Mouse (Mus musculus): ENCODE results near the gene Pacs2.
A peak's percentile ranks its signal among the peaks of the same experiment; 100 is the strongest.

The Pacs2 gene

DNA sequence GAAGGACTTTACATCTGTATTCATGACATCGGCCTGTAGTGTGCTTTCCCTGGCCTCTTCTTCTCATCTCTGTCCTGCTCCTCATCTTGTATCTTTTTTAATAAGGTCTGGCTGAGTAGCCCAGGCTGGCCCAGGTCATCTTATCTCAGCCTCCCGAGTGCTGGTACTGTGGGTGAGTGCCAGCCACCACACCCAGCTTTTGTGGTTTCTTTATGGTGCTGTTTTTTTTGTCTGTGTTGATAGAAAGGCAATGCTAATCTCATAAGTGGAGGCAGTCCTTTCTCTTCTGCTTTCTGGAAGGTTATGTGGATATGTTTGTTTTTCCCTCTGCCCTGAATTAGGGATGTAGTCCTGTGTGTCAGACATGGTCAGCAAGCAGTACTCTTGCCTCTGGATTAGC lies 28.2 kb downstream of the Pacs2 start:
- no peak for DNase-seq (ENCODE audit: low spot score)

DNA sequence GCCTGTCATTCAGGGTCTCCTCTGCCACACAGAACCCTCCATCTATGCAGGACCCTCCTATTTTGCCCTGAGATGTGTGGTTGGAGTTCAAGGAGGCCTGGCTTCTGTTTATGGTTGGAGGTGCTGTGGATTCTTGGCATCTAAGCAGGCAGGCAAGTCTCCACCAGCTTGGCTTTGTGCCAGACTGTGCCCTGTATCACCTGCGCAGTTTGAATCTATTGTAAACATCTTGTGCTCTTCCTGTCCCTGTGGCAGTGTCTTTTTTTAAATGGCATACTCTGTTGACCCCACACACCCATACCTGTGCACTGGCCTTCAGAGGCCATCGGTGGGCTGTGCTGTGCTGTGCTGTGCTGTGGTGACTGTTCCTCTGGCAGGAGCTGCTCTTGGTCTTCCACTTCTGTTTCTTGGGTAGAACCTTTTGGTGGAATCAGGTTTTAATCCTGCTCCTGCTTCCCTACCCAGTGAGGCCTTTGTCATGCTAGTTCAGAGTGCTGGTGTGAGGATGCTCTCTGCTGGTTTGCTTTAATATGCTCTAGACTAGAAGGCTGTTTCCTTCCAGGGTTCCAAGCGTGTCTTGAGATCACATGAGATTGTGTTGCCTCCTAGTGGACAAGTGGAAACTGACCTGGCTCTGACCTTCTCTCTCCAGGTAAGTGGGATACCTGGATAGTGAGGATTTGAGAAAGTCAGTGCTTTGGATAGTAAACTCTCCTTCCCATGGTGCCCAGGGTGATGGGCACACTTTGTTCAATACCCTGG lies 30.8 kb downstream of the Pacs2 start:
- DNase-seq (ENCODE audit: low spot score): no peak

GRCm38 (mm10) chr12:113046861-113047260 lies 32.6 kb downstream of the Pacs2 start:
- no peak for DNase-seq (ENCODE audit: low spot score)

DNA sequence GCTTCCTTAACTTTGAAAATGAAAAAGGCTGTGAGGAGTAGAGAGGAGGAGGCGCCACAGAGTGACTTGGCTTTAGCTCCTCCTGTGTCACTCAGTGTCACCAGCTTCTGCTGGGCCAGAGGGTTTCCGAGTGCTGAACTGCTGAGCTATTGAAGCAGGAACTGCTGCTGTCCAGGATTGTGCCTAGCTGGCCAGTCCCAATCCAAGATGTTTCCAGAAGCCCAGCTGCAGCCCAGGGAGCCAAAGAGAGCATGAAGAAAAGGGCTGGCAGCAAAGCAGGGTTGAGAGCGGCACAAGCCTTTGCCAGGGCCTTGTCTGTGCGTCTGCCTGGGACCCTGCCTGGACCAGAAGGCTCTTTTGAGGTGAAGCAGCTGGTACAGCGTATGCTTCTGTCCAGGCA lies 33.8 kb downstream of the Pacs2 start:
- no peak for DNase-seq (ENCODE audit: low spot score)

DNA sequence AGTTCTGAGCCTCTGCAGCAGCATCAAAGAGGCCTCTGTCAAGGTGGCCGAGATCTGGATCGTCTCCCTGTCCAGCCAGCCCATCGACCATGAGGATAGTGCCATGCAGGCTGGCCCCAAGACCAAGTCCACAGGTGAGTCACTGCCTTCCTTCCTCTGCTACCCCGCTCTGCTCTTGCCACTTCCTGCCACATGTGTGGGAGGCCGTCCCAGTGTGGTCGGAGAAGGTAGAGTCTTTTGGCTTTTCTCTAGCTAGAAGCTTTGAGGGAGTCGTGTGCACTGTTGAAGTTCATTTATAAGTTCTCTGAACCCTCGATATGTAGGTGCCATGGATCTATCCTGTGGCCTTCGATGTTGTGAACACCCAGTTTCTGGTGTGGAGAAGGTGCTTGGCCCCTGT lies 35.5 kb downstream of the Pacs2 start:
- DNase-seq (ENCODE audit: low spot score): no peak

GRCm38 (mm10) chr12:113050671-113051070 lies 36.4 kb downstream of the Pacs2 start:
- no peak for DNase-seq (ENCODE audit: low spot score)

DNA sequence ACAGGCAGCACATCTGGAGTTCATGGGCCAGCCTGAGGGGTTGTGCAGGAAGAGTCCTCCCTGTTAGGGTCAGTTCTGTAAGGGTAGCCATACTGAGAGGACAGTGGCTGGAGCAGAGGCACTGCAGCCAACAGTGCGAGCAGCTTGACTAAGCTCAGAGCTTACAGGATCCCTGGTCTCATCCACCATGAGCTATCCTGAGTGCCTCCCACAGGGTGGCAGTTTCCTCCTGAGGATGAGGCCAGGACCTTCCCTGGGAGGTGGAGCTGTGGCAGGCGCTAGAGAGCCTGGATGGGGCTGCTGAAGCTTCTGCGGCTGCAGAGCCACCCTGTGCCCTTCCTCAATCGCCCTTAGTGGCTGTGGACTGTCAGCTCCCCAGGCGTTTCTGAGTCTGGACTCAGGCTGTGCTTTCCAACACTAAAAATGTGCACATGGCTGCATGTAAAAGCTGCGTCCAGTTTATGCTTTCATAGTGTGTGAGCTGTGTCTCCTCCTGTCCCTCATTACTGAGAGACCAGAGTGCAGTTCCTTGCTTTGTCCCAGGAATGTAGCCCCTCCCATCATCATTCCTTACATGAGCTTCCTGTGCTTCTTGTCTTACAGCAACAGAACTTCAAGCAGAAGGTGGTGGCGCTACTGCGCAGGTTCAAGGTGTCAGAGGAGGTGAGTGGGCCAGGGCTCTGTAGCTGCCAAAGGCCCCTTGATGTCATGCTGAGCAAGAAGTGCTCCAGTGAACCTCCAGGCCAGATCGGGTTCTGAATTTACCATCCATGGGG lies 37.5 kb downstream of the Pacs2 start:
- no peak for DNase-seq (ENCODE audit: low spot score)

DNA sequence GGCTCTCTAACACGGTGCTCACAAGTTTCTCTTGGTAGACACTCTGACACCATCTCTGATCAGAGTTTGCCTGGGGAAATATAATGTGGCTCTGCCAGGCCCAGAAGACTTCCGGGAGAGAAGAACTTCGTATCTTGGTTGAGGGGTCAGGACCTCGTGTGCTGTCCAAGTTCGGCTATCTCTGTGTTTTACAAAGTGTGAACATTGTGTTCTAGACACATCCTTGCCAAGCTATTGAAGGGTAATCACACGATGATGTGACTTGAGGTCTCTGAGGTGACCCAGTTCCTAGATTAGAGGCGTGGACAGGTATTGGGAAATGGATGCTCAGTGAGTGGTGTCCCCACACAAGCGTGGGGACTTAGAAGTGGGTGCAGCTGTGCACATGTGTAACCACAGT lies 41.8 kb downstream of the Pacs2 start:
- DNase-seq (ENCODE audit: low spot score): no peak

DNA sequence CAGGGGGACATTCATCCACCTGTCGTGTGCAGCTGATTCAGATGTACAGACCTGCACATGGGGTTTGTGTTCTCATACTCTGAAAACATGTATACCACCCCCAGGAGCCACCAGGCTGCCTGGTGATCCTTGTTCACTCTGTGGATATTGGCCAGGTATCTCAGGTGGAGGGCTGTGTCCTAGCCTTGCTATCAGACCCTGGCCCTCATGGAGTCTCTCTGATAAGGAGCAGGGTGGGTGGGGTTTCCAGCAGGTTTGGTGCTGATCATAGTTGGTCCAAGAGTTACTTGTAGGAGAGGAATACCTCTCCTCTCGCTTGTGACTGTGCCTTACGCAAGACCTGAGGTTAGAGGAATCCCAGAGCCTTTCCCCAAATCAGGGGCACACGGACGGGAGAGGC lies 45.9 kb downstream of the Pacs2 start:
- no peak for DNase-seq (ENCODE audit: low spot score)

DNA sequence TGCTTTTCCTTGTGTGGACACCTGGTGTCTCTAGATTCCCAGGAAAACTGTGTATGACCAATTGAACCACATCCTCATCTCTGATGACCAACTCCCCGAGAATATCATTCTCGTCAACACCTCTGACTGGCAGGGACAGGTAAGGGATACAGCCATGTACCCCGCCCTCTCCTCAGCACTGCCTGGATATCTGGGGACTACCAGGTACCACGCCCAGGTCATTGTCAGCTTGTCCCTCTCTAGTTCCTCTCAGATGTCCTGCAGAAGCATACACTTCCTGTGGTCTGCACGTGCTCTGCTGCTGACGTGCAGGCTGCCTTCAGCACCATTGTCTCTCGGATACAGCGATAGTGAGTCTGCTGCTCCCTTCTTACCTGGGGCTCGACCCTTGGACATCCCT lies 47.3 kb downstream of the Pacs2 start:
- no peak for DNase-seq (ENCODE audit: low spot score)

GRCm38 (mm10) chr12:113062201-113062600 lies 47.9 kb downstream of the Pacs2 start:
- DNase-seq (ENCODE audit: low spot score): no peak

- DNase-seq (ENCODE audit: low spot score): no peak
Observed at GRCm38 (mm10) chr12:113063700-113064099, 49.4 kb downstream of the Pacs2 start.

- DNase-seq (ENCODE audit: low spot score): no peak
Observed at GRCm38 (mm10) chr12:113068002-113068401, 53.7 kb downstream of the Pacs2 start.

DNA sequence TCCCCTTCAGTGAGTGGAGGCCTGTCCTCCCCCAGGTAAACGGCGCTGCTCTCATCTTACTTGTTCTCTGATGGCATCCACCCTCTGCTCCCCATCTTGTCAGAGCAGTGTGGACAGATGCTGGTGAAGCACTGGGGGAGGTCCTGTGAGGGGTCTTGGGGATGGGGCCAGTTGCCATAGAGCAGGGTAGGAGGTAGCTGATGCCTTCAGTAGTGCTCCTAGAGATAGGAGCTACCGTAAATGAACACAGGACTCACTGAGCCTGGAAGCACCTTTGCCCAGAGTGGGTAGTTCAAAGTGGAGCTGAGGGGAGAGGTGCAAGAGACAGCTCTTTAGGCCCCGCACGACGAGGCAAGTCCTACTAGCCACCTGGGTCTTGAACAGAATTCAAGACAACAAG lies 55.1 kb downstream of the Pacs2 start:
- no peak for DNase-seq (ENCODE audit: low spot score)

DNA sequence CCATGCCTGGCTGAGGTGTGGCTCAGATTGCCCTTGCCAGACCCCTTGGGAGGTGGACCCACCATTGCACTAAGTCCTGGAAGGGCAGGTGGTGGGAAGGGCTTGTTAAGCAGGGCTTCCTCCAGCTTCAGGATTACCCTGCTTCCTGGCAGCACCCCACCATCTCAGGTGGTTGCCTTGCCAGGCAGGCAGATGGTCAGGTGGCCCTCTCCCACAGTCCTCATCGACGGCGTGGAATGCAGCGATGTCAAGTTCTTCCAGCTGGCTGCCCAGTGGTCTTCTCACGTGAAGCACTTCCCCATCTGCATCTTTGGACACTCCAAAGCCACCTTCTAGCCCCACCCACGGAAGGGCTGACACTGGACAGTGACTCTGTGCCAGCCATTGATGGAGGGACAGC lies 57.0 kb downstream of the Pacs2 start:
- no peak for DNase-seq (ENCODE audit: low spot score)

GRCm38 (mm10) chr12:113071827-113072226 lies 57.5 kb downstream of the Pacs2 start:
- no peak for DNase-seq (ENCODE audit: low spot score)

DNA sequence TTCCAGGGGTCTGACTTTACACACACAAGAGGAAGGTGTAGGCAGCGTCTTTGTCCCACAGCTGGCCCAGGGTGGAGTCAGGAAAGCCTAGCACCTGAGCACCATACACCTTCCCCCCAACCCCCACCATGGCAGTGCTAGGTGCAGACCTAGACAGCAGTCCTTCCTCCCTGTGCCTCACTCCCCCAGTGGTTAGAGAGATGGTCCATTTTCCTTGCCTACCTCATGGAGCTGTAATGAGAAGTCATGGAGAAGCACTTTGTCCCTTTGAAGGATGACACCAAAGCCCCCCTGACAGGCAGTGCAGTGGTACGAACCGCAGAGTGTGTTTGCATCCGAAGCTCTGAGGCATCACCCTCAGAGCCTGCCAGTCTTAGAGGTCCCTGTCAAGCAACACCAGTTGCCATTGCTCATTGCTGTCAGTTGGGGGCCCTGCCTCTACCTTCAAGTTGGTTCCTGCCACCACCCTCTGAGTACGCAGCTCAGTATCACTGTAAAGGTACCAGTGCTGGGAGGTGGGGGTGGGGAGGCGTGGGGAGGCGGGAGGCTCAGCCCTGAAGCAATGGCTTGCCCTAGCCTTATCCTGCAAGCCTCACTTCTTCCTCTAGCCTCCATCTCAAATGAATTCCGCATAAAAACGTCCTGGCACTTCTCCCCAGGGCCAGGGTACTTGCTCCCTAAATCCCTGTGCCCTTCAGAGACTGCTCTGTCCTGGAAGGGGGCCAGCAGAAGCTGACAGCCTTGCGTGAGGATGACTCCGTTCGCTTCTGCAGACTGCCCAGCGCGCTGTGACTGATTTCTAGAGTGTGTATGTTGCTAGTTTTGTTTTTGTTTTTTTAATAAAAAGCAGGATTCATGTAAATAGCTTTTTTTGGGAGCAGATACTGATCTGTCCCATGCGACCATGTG lies 59.4 kb downstream of the Pacs2 start:
- DNase-seq (ENCODE audit: low spot score): no peak

- peak; percentile 87 for DNase-seq (ENCODE audit: low spot score)
Observed at GRCm38 (mm10) chr12:113074329-113075062, 60.2 kb downstream of the Pacs2 start, which contains the start of gene Tex22. Tex22 (plus strand) TSS chr12:113074502.

GRCm38 (mm10) chr12:113075063-113075454 lies 60.8 kb downstream of the Pacs2 start:
- DNase-seq (ENCODE audit: low spot score): peak; percentile 84

DNA sequence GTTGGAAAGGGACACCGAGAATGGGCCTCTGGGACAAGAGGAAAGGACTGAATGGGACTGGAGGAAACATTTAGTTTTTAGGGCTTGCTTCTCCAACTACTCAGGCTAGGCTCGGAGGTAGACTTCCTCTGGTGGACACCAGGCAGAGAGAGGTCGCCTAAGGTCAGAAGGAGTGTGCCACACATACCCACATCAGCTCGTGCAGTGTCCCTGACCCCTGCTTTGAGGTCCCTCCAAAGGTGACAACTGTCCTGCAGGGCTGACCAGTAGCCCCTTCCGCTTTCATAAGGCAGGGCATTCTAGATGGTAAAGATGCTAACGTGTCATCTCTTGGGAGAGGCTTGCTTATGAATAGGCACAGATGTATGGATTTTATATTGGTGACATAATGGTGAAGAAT lies 61.2 kb downstream of the Pacs2 start:
- no peak for DNase-seq (ENCODE audit: low spot score)

DNA sequence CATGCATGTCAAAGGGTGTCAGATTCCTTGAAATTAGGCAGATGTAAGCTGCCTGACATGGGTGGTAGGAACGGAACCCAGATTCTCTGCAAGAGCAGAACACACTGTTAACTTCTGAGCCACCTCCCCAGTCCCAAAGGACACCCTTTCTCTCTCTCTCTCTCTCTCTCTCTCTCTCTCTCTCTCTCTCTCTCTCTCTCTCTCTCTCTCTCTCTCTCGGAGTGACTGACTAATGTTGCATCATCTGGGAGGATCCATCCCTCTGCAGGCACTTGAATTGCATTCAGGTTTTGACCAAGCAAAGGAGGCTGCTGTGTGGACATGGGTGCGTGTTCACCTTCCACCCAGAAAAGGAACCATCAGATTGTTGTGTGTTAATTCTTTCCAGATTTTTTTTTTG lies 73.0 kb downstream of the Pacs2 start:
- no peak for DNase-seq (ENCODE audit: low spot score)

- DNase-seq (ENCODE audit: low spot score): no peak
Observed at GRCm38 (mm10) chr12:113088026-113088425, 73.7 kb downstream of the Pacs2 start.
